Mouse (Mus musculus) thymus, postnatal 25 days (tissue): Measurements from ENCODE around the gene Sox30.

Experiments
- DNase-seq: peaks from one replicate; pipeline ENCODE4 v3.0.0; 2022

Gene Sox30

GRCm38 (mm10) chr11:45979946-45980892 lies at the start of gene Sox30:
TSS of gene Sox30 (plus strand) at chr11:45980310.
- DNase-seq = peak; percentile 58

GRCm38 (mm10) chr11:45932771-45933170 lies 47.3 kb upstream of the Sox30 start:
- no peak for DNase-seq

DNA sequence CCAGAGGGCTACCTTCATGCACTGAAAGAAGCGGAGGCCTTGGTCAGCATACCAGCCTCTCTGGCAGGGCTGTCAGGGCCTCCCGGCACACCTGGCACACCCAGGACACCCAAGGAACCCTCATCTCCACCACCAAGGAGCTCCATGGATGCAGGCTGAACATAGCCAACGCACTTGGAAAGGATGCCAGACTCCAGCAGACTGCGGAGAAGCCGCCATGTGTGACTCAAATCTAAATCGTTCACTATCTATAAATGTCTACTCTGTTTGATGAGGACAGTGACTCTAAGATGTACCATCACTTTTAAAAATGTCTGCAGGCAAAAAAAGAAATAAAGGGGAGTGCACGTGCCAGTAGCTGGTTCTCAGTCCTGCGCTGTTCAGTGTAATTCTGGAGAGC lies 42.6 kb upstream of the Sox30 start:
- no peak for DNase-seq

GRCm38 (mm10) chr11:45938917-45939316 lies 41.2 kb upstream of the Sox30 start:
- DNase-seq = no peak

- no peak for DNase-seq
Measured at GRCm38 (mm10) chr11:45942281-45942680, 37.8 kb upstream of the Sox30 start.

GRCm38 (mm10) chr11:45943108-45943705 lies 36.9 kb upstream of the Sox30 start:
- no peak for DNase-seq

GRCm38 (mm10) chr11:45943891-45944642 lies 36.0 kb upstream of the Sox30 start:
- DNase-seq = peak; percentile 38

GRCm38 (mm10) chr11:45944643-45945156 lies 35.4 kb upstream of the Sox30 start, which contains the start of gene Lsm11:
TSS of gene Lsm11 (minus strand) at chr11:45944935.
- peak; percentile 99 for DNase-seq

- no peak for DNase-seq
Measured at GRCm38 (mm10) chr11:45946796-45947195, 33.3 kb upstream of the Sox30 start.

DNA sequence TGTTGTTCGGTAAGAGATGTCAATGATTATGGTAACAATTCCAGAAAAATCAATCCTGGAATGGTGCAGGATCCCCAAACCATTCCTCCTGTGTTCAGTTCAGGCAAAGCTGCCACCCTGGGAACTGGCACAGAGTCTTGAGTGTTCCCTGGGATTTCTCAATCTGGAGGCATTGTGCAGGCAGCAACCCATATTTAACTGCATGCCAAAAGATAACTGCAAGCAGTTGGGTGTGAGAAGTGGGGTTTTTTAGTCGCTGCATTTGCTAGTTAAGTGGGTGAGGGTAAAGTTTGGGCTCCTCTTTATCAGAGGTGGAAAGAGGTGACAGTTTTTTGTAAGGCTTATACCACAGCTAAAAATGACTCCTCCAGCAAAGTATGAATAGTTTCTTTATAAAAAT lies 32.6 kb upstream of the Sox30 start:
- no peak for DNase-seq

GRCm38 (mm10) chr11:45955127-45955627 lies 24.9 kb upstream of the Sox30 start, which contains the start of gene Thg1l:
TSS of gene Thg1l (minus strand) at chr11:45955494.
- peak; percentile 90 for DNase-seq

GRCm38 (mm10) chr11:45959598-45959997 lies 20.5 kb upstream of the Sox30 start:
- DNase-seq = no peak

DNA sequence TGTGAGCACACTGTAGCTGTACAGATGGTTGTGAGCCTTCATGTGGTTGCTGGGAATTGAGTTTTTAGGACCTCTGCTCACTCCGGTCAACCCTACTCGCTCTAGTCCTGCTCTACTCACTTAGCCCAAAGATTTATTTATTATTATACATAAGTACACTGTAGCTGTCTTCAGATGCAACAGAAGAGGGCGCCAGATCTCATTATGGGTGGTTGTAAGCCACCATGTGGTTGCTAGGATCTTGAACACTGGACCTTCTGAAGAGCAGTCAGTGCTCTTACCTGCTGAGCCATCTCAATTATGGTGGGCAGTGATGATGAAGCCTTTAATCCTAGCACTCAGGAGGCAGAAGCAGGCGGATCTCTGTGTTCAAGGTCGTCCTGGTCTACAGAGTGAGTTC lies 20.1 kb upstream of the Sox30 start:
- peak; percentile 27 for DNase-seq

GRCm38 (mm10) chr11:45966896-45967295 lies 13.2 kb upstream of the Sox30 start:
- no peak for DNase-seq

DNA sequence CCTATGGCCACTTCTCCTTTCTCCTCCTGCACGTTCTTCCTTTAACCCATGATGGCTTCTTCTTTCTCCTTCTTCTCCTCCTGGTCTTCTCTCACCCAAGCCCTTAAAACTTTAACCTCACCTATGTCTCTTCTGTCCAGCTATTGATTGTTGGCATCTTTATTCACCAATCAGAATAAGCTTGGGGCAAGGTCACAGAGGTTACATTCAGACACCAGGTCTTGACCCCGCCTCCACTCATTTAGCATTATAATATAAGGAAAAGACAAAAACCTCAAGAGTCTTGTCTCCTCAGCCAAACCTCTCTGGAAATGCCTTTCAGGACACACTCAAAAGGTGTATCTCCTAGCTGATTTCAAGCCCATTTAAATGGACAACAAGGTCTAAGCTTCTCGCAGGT lies 11.6 kb upstream of the Sox30 start:
- DNase-seq = no peak

- no peak for DNase-seq
Measured at GRCm38 (mm10) chr11:45973635-45974034, 6.5 kb upstream of the Sox30 start.

- no peak for DNase-seq
Measured at GRCm38 (mm10) chr11:45974466-45974865, 5.6 kb upstream of the Sox30 start.

GRCm38 (mm10) chr11:45976061-45976460 lies 4.0 kb upstream of the Sox30 start:
- no peak for DNase-seq

DNA sequence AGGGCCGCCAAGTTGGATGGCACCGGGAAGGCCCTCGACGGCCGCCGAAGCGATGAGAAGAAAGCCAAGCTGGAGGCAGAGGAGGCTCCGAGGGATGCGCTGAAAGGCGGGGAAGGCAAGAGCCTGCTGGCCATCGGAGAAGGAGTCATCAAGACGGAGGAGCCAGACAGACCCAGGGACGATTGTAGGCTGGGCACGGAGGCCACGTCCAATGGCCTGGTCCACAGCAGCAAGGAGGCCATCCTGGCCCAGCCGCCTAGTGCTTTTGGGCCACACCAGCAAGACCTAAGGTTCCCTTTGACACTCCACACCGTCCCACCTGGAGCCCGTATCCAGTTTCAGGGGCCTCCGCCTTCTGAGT lies 763 bp downstream of the Sox30 start:
- no peak for DNase-seq

DNA sequence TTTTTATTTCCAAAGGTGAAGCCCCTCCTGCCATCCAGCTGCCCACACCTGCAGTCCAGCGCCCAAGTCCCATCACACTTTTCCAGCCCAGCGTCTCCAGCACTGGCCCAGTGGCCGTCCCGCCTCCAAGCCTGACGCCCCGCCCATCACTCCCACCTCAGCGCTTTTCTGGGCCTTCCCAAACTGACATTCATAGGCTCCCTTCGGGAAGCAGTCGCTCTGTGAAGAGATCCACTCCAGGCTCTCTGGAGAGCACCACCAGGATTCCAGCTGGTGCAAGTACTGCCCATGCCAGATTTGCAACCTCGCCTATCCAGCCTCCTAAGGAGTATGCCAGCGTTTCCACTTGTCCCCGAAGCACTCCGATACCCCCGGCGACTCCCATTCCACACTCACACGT lies 11.5 kb downstream of the Sox30 start:
- no peak for DNase-seq

DNA sequence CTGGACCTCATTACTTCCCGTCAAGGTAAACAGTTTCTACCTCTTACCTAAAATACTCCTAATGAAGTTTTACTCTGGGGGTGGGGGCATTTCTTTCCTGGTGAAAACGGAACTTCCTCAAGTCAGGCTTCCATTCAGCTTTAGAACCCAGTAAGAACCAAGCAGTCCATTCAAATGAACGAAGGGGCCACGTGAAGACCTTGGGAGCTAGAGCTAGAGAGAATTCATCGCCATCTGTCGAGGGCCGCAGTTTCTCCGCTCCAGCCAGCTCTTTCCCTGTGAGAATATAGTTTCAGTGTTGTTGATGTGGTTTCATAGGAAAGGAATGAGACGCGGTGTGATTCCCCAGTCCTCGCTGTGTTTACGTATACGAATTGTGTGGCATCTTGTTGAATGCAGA lies 12.0 kb downstream of the Sox30 start:
- DNase-seq = no peak

- DNase-seq = peak; percentile 47
Measured at GRCm38 (mm10) chr11:46016061-46016460, 36.0 kb downstream of the Sox30 start.

GRCm38 (mm10) chr11:46020246-46020645 lies 40.1 kb downstream of the Sox30 start:
- no peak for DNase-seq
